Mouse (Mus musculus): ENCODE data around the gene Plekhg4.
A peak's percentile ranks its signal among the peaks of the same experiment; 100 is the strongest.

Plekhg4 gene

DNA sequence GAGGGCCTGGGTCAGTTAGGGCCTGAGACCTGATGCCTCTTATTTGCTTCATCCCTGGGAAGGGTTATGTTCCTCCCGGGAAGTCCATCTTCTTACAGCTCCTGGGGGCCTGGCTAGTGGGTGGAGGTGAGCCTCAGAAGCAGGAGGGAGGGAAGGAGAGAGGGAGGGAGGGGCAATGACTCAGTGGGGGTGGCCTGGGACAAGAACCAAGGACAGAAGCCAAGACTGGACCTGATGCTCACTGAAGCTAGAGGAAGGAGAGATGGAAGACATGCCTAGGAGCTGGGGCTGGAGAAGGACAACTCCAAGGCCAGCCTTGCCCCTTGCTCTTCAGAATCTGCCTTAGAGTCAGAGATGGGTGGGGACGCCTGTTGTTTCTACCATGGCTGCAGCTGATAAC, at the start of gene Plekhg4:
Gene Plekhg4 (plus strand): TSS at position 243 of the 400 bp plus-strand sequence.
- no peak for DNase-seq (ENCODE audit: low read depth, low spot score)
- Histone ChIP-seq H3K36me3 (ENCODE audit: control insufficient read depth, insufficient read depth, low read length, poor library complexity, severe bottlenecking) (no peaks in the 10 kb centered on the region), H3K27me3 (ENCODE audit: control insufficient read depth, insufficient read depth, low read length, poor library complexity, severe bottlenecking) (no peaks in the 10 kb centered on the region)

- Histone ChIP-seq H3K36me3 (ENCODE audit: control insufficient read depth, insufficient read depth, low read length, poor library complexity, severe bottlenecking) (peaks cover 6% of the 10 kb centered on the region), H3K27me3 (ENCODE audit: control insufficient read depth, insufficient read depth, low read length, poor library complexity, severe bottlenecking) (no peaks in the 10 kb centered on the region)
- no peak for DNase-seq (ENCODE audit: low read depth, low spot score)
Observed at GRCm38 (mm10) chr8:105325641-105326093, 47.4 kb upstream of the Plekhg4 start.

- peaks cover 6% of the 10 kb centered on the region for H3K36me3 ChIP-seq (ENCODE audit: control insufficient read depth, insufficient read depth, low read length, poor library complexity, severe bottlenecking)
- peak; percentile 97 for DNase-seq (ENCODE audit: low read depth, low spot score)
- H3K27me3 ChIP-seq (ENCODE audit: control insufficient read depth, insufficient read depth, low read length, poor library complexity, severe bottlenecking), result no peaks in the 10 kb centered on the region
Observed at GRCm38 (mm10) chr8:105326141-105326672, 46.9 kb upstream of the Plekhg4 start, which contains the start of the genes Lrrc29 and Tmem208. Lrrc29 (minus strand) TSS chr8:105326278. Tmem208 (plus strand) TSS chr8:105326354.

- H3K27me3 ChIP-seq (ENCODE audit: control insufficient read depth, insufficient read depth, low read length, poor library complexity, severe bottlenecking), result no peaks in the 10 kb centered on the region
- DNase-seq (ENCODE audit: low read depth, low spot score), result no peak
- H3K36me3 ChIP-seq (ENCODE audit: control insufficient read depth, insufficient read depth, low read length, poor library complexity, severe bottlenecking), result peaks cover 6% of the 10 kb centered on the region
Observed at GRCm38 (mm10) chr8:105326968-105327367, 46.1 kb upstream of the Plekhg4 start.

- DNase-seq (ENCODE audit: low read depth, low spot score), result no peak
- Histone ChIP-seq H3K36me3 (ENCODE audit: control insufficient read depth, insufficient read depth, low read length, poor library complexity, severe bottlenecking) (peaks cover 12% of the 10 kb centered on the region), H3K27me3 (ENCODE audit: control insufficient read depth, insufficient read depth, low read length, poor library complexity, severe bottlenecking) (no peaks in the 10 kb centered on the region)
Observed at GRCm38 (mm10) chr8:105330325-105330724, 42.7 kb upstream of the Plekhg4 start.

DNA sequence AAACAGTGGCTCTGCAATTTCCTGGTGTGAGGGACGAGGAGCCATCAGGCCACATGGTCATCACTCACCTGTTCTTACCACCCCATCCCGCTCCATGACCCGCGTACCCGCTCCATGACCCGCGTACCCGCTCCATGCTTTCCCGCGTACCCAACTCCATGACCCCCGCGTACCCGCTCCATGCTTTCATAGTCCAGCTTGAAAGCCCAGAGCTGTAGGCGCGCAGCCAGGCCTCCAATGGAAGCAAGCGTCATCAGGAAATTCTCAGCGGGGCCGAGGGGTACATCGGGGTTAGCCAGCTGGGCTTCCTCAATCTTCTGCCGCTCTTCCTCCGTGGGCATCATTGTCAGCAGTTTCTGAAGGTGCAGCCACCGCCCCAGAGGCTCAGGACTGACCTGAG, 41.6 kb upstream of the Plekhg4 start:
- DNase-seq (ENCODE audit: low read depth, low spot score), result no peak
- H3K36me3 ChIP-seq (ENCODE audit: control insufficient read depth, insufficient read depth, low read length, poor library complexity, severe bottlenecking), result peaks cover 14% of the 10 kb centered on the region
- H3K27me3 ChIP-seq (ENCODE audit: control insufficient read depth, insufficient read depth, low read length, poor library complexity, severe bottlenecking), result no peaks in the 10 kb centered on the region

- Histone ChIP-seq H3K27me3 (ENCODE audit: control insufficient read depth, insufficient read depth, low read length, poor library complexity, severe bottlenecking) (no peaks in the 10 kb centered on the region), H3K36me3 (ENCODE audit: control insufficient read depth, insufficient read depth, low read length, poor library complexity, severe bottlenecking) (peaks cover 14% of the 10 kb centered on the region)
- no peak for DNase-seq (ENCODE audit: low read depth, low spot score)
Observed at GRCm38 (mm10) chr8:105331931-105332330, 41.1 kb upstream of the Plekhg4 start.

- H3K36me3 ChIP-seq (ENCODE audit: control insufficient read depth, insufficient read depth, low read length, poor library complexity, severe bottlenecking), result peaks cover 18% of the 10 kb centered on the region
- no peak for DNase-seq (ENCODE audit: low read depth, low spot score)
- no peaks in the 10 kb centered on the region for H3K27me3 ChIP-seq (ENCODE audit: control insufficient read depth, insufficient read depth, low read length, poor library complexity, severe bottlenecking)
Observed at GRCm38 (mm10) chr8:105332523-105332922, 40.6 kb upstream of the Plekhg4 start.

DNA sequence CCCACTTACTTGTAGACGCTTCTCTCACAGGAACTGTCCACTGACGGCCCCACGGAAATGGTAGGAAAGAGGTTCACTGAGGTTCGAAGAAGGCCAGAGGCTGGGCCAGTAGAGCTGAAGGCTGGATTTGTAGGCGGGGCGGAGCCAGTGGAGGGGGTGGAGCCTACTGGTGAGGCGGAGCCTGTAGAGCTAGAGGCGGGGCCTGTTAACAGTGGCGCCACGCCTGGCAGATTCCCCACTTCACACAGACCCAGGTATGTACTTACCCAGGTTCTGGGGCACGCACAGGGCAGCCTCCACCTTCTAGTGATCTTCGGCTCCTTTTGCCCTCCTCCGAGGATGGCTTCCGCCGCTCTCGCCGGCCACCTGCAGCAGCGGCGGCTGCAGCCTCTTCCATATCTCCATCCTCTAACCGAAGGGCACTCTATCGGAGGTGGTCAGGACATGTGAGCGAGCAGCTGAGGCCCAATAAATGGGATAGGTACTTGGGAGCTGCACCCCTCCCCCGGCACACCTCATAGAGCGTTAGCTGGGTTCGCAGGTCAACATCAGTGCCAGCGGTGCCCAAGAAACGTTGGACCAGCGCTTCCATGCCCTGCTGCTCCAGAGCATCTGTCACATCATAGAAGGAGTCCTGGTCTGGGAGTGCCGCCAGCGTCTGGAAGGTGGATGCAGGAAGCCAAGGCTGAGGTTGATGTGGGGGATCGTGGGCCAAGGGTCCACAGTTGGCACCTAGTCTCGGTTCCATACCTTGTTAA, 36.5 kb upstream of the Plekhg4 start:
- Histone ChIP-seq H3K27me3 (ENCODE audit: control insufficient read depth, insufficient read depth, low read length, poor library complexity, severe bottlenecking) (no peaks in the 10 kb centered on the region), H3K36me3 (ENCODE audit: control insufficient read depth, insufficient read depth, low read length, poor library complexity, severe bottlenecking) (peaks cover 13% of the 10 kb centered on the region)
- DNase-seq (ENCODE audit: low read depth, low spot score), result no peak

- Histone ChIP-seq H3K27me3 (ENCODE audit: control insufficient read depth, insufficient read depth, low read length, poor library complexity, severe bottlenecking) (no peaks in the 10 kb centered on the region), H3K36me3 (ENCODE audit: control insufficient read depth, insufficient read depth, low read length, poor library complexity, severe bottlenecking) (peaks cover 9% of the 10 kb centered on the region)
- no peak for DNase-seq (ENCODE audit: low read depth, low spot score)
Observed at GRCm38 (mm10) chr8:105338992-105339391, 34.1 kb upstream of the Plekhg4 start.

DNA sequence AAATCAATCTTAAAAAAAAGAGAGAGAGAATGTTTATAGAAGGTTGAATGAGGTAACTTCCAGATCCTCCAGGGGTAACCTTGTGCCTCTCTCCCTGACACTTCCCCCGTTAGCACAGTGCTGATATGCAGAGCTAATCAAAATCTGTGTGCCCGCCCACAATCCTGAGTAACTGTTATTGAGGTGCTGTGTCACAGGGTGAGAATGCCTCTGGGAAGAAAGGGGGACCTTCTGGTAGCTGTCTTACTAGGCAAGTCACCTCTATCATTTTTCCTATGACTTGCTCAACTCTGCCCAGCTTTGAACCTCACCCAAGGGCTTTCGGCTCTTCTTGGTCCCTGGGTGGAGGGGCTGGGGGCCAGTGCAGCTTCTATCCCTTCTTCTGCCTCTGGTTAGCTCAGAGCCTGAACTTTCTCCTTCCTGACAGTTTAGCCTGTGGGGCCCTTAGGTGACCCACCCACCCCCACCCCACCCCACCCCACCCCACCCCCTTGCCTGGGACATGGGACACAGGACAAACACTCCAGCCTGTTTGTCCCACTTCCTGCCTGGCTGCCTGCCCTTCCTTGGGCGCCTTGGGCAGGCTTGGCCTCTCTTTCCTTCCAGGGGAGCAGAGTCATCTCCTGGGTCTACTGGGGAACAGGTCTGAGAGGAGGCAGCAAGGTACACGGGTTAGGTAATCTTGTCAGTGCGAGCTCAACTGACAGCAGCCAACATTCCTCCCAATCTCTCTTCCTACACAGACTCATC, 33.0 kb upstream of the Plekhg4 start:
- Histone ChIP-seq H3K27me3 (ENCODE audit: control insufficient read depth, insufficient read depth, low read length, poor library complexity, severe bottlenecking) (no peaks in the 10 kb centered on the region), H3K36me3 (ENCODE audit: control insufficient read depth, insufficient read depth, low read length, poor library complexity, severe bottlenecking) (peaks cover 7% of the 10 kb centered on the region; the same call in 1 of the 2 replicates)
- no peak for DNase-seq (ENCODE audit: low read depth, low spot score)

DNA sequence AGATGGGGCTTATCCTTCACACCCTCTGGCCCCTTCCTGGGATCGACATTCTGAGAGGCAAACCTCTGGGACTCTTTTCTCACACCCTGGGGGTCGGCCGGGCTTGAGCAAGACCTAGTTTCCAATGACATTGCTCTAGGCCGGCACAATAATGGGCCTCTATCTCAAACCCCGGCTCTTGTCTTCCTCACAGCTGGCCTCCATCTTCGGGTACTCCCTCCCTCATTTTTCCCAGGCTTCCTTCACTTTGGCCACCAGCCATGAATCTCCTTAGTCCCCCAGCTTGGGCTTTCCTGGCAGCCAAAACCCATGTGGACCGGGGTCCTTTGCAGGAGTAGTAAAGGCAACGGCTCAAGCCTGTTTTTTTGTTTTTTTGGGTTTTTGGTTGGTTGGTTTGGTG, 31.7 kb upstream of the Plekhg4 start:
- H3K36me3 ChIP-seq (ENCODE audit: control insufficient read depth, insufficient read depth, low read length, poor library complexity, severe bottlenecking), result peaks cover 5% of the 10 kb centered on the region; the same call in 1 of the 2 replicates
- DNase-seq (ENCODE audit: low read depth, low spot score), result no peak
- no peaks in the 10 kb centered on the region for H3K27me3 ChIP-seq (ENCODE audit: control insufficient read depth, insufficient read depth, low read length, poor library complexity, severe bottlenecking)

- DNase-seq (ENCODE audit: low read depth, low spot score), result no peak
- Histone ChIP-seq H3K36me3 (ENCODE audit: control insufficient read depth, insufficient read depth, low read length, poor library complexity, severe bottlenecking) (no peaks in the 10 kb centered on the region), H3K27me3 (ENCODE audit: control insufficient read depth, insufficient read depth, low read length, poor library complexity, severe bottlenecking) (no peaks in the 10 kb centered on the region)
Observed at GRCm38 (mm10) chr8:105342768-105343167, 30.3 kb upstream of the Plekhg4 start.

- H3K27me3 ChIP-seq (ENCODE audit: control insufficient read depth, insufficient read depth, low read length, poor library complexity, severe bottlenecking), result no peaks in the 10 kb centered on the region
- H3K36me3 ChIP-seq (ENCODE audit: control insufficient read depth, insufficient read depth, low read length, poor library complexity, severe bottlenecking), result no peaks in the 10 kb centered on the region
- DNase-seq (ENCODE audit: low read depth, low spot score), result no peak
Observed at GRCm38 (mm10) chr8:105343791-105344574, 29.1 kb upstream of the Plekhg4 start.
